Mouse (Mus musculus): ENCODE measurements around the gene Rpp38. TPM values are rescaled to one million over a fixed set of nuclear protein-coding genes. Genes with fewer than 3 reads are reported as not detected.

Gene Rpp38
- polyA plus RNA-seq, 1 experiment from 2014 or later: 17.9 TPM

GRCm38 (mm10) chr2:3285181-3285530 is 47.3 kb downstream of the Rpp38 start:
- Histone ChIP-seq H3K9me3 (no peaks in the 10 kb centered on the region), H3K27ac (peak overlapping the region; percentile 85), H3K36me3 (no peaks in the 10 kb centered on the region), H3K4me3 (peak overlapping the region; percentile 79), H3K4me1 (peaks cover 11% of the 10 kb centered on the region), H3K9ac (peak overlapping the region; percentile 74), H3K4me2 (replicated peaks) (peak overlapping the region; percentile 74), H3K27me3 (no peaks in the 10 kb centered on the region)
- no peak for ATAC-seq (ENCODE audit: insufficient number of reproducible peaks, insufficient read depth, low FRiP score, low TSS enrichment)
- 2% methylated on average over 6 of the region's 6 CpGs for WGBS

GRCm38 (mm10) chr2:3284473-3285180 is 47.8 kb downstream of the Rpp38 start:
- Histone ChIP-seq H3K9ac (peak overlapping the region; percentile 74), H3K4me1 (peaks cover 11% of the 10 kb centered on the region), H3K27me3 (no peaks in the 10 kb centered on the region), H3K4me3 (peak overlapping the region; percentile 79), H3K36me3 (no peaks in the 10 kb centered on the region), H3K4me2 (replicated peaks) (peak overlapping the region; percentile 74), H3K27ac (peak overlapping the region; percentile 85), H3K9me3 (no peaks in the 10 kb centered on the region)
- whole genome bisulfite sequencing: under 1% methylated on average over 54 of the region's 60 CpGs
- ATAC-seq (ENCODE audit: insufficient number of reproducible peaks, insufficient read depth, low FRiP score, low TSS enrichment): no peak; the same call in 1 of the 2 replicates

GRCm38 (mm10) chr2:3283602-3284472 is 48.6 kb downstream of the Rpp38 start, which contains the start of gene Nmt2:
Gene Nmt2, plus strand, starts transcription at chr2:3284212.
- H3K9ac ChIP-seq: peak within 1 kb of the TSS; percentile 74
- ATAC-seq (ENCODE audit: insufficient number of reproducible peaks, insufficient read depth, low FRiP score, low TSS enrichment): peak; percentile 97
- H3K9me3 ChIP-seq: no peaks in the 10 kb centered on the region
- H3K4me1 ChIP-seq: peaks cover 11% of the 10 kb centered on the region
- peak within 1 kb of the TSS; percentile 79 for H3K4me3 ChIP-seq
- WGBS: under 1% methylated on average over 87 of the region's 88 CpGs
- H3K36me3 ChIP-seq: no peaks in the 10 kb centered on the region
- H3K27ac ChIP-seq: peak within 1 kb of the TSS; percentile 91
- H3K27me3 ChIP-seq: no peaks in the 10 kb centered on the region
- H3K4me2 ChIP-seq (replicated peaks): peak within 1 kb of the TSS; percentile 74

- Histone ChIP-seq H3K4me1 (peaks cover 11% of the 10 kb centered on the region), H3K27ac (peak overlapping the region; percentile 91), H3K36me3 (no peaks in the 10 kb centered on the region), H3K27me3 (no peaks in the 10 kb centered on the region), H3K4me3 (peak overlapping the region; percentile 79), H3K4me2 (replicated peaks) (peak overlapping the region; percentile 50), H3K9ac (peak overlapping the region; percentile 51), H3K9me3 (no peaks in the 10 kb centered on the region)
- 7% methylated on average over 12 of the region's 12 CpGs for WGBS
- no peak for ATAC-seq (ENCODE audit: insufficient number of reproducible peaks, insufficient read depth, low FRiP score, low TSS enrichment)
Measured at GRCm38 (mm10) chr2:3282866-3283601, 49.4 kb downstream of the Rpp38 start.

- H3K4me2 ChIP-seq (replicated peaks): no peak overlapping the region
- no peak overlapping the region for H3K9ac ChIP-seq
- no peaks in the 10 kb centered on the region for H3K9me3 ChIP-seq
- no peaks in the 10 kb centered on the region for H3K27me3 ChIP-seq
- WGBS: 88% methylated on average over 4 of the region's 4 CpGs
- ATAC-seq (ENCODE audit: insufficient number of reproducible peaks, insufficient read depth, low FRiP score, low TSS enrichment): no peak
- no peak overlapping the region for H3K27ac ChIP-seq
- H3K4me3 ChIP-seq: no peak overlapping the region
- H3K36me3 ChIP-seq: no peaks in the 10 kb centered on the region
- peaks cover 11% of the 10 kb centered on the region for H3K4me1 ChIP-seq
Measured at GRCm38 (mm10) chr2:3281311-3281710, 51.1 kb downstream of the Rpp38 start.

Other genes with a start within 250 kb of the Rpp38 start
- 41.1 and 41.9 TPM in 2 replicates for gene Fam171a1, start 218.4 kb downstream of the Rpp38 start, polyA plus RNA-seq (2016; fragmentation: Nextera tagmentation; extraction: Ambion mirVana)
- gene Nmt2, start 48.4 kb downstream of the Rpp38 start, polyA plus RNA-seq (2016; fragmentation: Nextera tagmentation; extraction: Ambion mirVana): 44.0 and 45.1 TPM in 2 replicates
- 0.79 and 1.7 TPM in 2 replicates for gene Acbd7, start 3.5 kb upstream of the Rpp38 start, polyA plus RNA-seq (2016; fragmentation: Nextera tagmentation; extraction: Ambion mirVana)
- gene Olah, start 64.6 kb upstream of the Rpp38 start, polyA plus RNA-seq (2016; fragmentation: Nextera tagmentation; extraction: Ambion mirVana): not detected in 2 replicates
- 1.3 TPM in 1 of 2 replicates, not detected in the other for gene Meig1, start 90.0 kb upstream of the Rpp38 start, polyA plus RNA-seq (2016; fragmentation: Nextera tagmentation; extraction: Ambion mirVana)
- 7.1 and 7.6 TPM in 2 replicates for gene Dclre1c, start 91.5 kb upstream of the Rpp38 start, polyA plus RNA-seq (2016; fragmentation: Nextera tagmentation; extraction: Ambion mirVana)
- 28.5 and 31.2 TPM in 2 replicates for gene Suv39h2, start 142.4 kb upstream of the Rpp38 start, polyA plus RNA-seq (2016; fragmentation: Nextera tagmentation; extraction: Ambion mirVana)
- 8.2 and 9.3 TPM in 2 replicates for gene Gm45902, start 180.1 kb upstream of the Rpp38 start, polyA plus RNA-seq (2016; fragmentation: Nextera tagmentation; extraction: Ambion mirVana)
- 104 and 105 TPM in 2 replicates for gene Hspa14, start 180.2 kb upstream of the Rpp38 start, polyA plus RNA-seq (2016; fragmentation: Nextera tagmentation; extraction: Ambion mirVana)
- gene Cdnf, start 180.4 kb upstream of the Rpp38 start, polyA plus RNA-seq (2016; fragmentation: Nextera tagmentation; extraction: Ambion mirVana): 0.05 and 0.11 TPM in 2 replicates
- 39.6 and 43.9 TPM in 2 replicates for gene Fam107b, start 237.8 kb upstream of the Rpp38 start, polyA plus RNA-seq (2016; fragmentation: Nextera tagmentation; extraction: Ambion mirVana)

Measured in embryonic facial prominence, embryonic 12.5 days (tissue).